Mouse (Mus musculus) limb, embryonic 11.5 days (tissue): ENCODE data around the gene Snupn. TPM values are rescaled to one million over a fixed set of nuclear protein-coding genes. Genes with fewer than 3 reads are reported as not detected.
"Not testable (repeated sequence)": the region's sequence is repeated elsewhere in the genome, so short reads cannot be mapped to it uniquely, and the experiment has no call there.

Experiments used
- ATAC-seq: fragments of 200-750 bp; cut with Nextera tagmentation; 2 replicates; pipeline ENCODE4 v1.8.0; 2017; ENCODE audit warnings: low read depth; ENCODE audit not compliant: insufficient number of reproducible peaks, low FRiP score, low TSS enrichment
- DNase-seq: peaks from one replicate; pipeline ENCODE4 v3.0.0-alpha.2; 2015; ENCODE audit warnings: low spot score
- H3K27ac ChIP-seq: fragments of 300-500 bp; sonication (generic); replicated peaks from 2 replicates; pipeline ENCODE4 v1.5.1; 2014; ENCODE audit warnings: low read depth, mild to moderate bottlenecking, low read length
- H3K27me3 ChIP-seq: fragments of 300-500 bp; sonication (generic); 2 replicates; pipeline ENCODE4 v1.6.1; 2014; ENCODE audit warnings: mild to moderate bottlenecking, low read length, mixed read lengths; ENCODE audit not compliant: control insufficient read depth, insufficient read depth
- H3K36me3 ChIP-seq: fragments of 300-500 bp; sonication (generic); 2 replicates; pipeline ENCODE4 v1.6.1; 2014; ENCODE audit warnings: mild to moderate bottlenecking, low read length, moderate library complexity, mixed read lengths; ENCODE audit not compliant: control insufficient read depth, insufficient read depth
- H3K4me1 ChIP-seq: fragments of 300-500 bp; sonication (generic); 2 replicates; pipeline ENCODE4 v1.6.1; 2014; ENCODE audit warnings: low read length, mixed read lengths; ENCODE audit not compliant: control insufficient read depth, insufficient read depth
- H3K4me2 ChIP-seq: fragments of 300-500 bp; sonication (generic); 2 replicates; pipeline ENCODE4 v1.6.1; 2014; ENCODE audit warnings: low read depth, mild to moderate bottlenecking, moderate library complexity; ENCODE audit not compliant: severe bottlenecking
- H3K4me3 ChIP-seq: fragments of 300-500 bp; sonication (generic); 2 replicates; pipeline ENCODE4 v1.5.1; 2014; ENCODE audit warnings: low read depth, low read length
- H3K9ac ChIP-seq: fragments of 300-500 bp; sonication (generic); 2 replicates; pipeline ENCODE4 v1.6.1; 2014; ENCODE audit warnings: mild to moderate bottlenecking, low read length
- H3K9me3 ChIP-seq: fragments of 300-500 bp; sonication (generic); 2 replicates; pipeline ENCODE4 v1.6.1; 2016; ENCODE audit warnings: low read length; ENCODE audit not compliant: control insufficient read depth
- WGBS: fragments of 180-500 bp; shearing (Covaris S2); extraction: QIAGEN DNeasy Blood & Tissue Kit; methylation state at CpG from one replicate; pipeline ENCODE4 v1.1.7; 2014; 5-methylcytosine and 5-hydroxymethylcytosine counted together
- polyA plus RNA-seq: library from polyadenylated mRNA; unstranded; fragments of >200 nt; fragmentation: Nextera tagmentation; extraction: Ambion mirVana; gene quantifications from 2 replicates; pipeline ENCODE4 v1.2.1, GENCODE M21; 2014

Gene Snupn
- polyA plus RNA-seq, 1 experiment from 2014 or later: 30.2 TPM

DNA sequence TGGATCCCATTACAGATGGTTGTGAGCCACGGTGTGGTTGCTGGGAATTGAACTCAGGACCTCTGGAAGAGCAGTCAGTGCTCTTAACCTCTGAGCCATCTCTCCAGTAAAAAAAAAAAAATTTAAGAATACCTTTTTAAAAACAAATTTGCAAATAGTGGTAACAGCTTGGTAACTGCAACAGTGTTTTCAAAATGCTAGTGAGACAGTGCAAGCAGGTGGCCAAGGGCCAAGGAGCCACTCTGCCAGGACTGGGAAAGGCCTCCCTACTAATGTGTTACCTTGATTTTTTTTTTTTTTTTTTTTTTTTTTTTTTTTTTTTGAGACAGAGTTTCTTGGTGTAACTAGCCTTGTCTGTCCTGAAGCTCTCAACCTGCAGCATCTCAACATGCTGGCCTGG is 46.5 kb downstream of the Snupn start:
- 85% methylated on average over 1 of the region's 1 CpGs for WGBS
- H3K27me3 ChIP-seq, H3K9ac ChIP-seq, ATAC-seq, H3K27ac ChIP-seq, H3K4me2 ChIP-seq, H3K4me1 ChIP-seq, DNase-seq, H3K4me3 ChIP-seq, H3K36me3 ChIP-seq, H3K9me3 ChIP-seq: not testable (repeated sequence)

DNA sequence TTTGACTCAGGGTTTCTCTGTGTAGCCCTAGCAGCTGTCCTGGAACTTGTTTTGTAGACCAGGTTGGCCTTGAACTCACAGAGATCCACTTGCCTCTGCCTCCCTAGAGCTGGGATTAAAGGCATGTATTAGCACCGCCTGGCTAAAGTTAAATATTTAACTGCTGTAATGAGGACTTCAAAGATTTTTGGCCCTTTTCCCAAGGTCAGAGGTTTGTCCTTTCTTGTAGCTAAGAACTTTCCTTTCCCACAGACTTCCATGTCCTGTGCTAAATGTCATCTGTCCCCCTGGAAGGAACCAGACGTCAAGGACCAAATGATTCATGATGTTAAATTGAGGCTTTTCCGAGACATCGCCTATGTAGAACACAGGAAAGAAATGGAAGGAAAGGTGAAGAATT is 52.3 kb downstream of the Snupn start:
- no peak overlapping the region for H3K4me2 ChIP-seq
- H3K27me3 ChIP-seq: no peaks in the 10 kb centered on the region
- 63% methylated on average over 4 of the region's 4 CpGs for WGBS
- no peak overlapping the region for H3K9ac ChIP-seq
- H3K9me3 ChIP-seq: no peaks in the 10 kb centered on the region
- H3K27ac ChIP-seq: no peak overlapping the region
- no peak overlapping the region for H3K4me3 ChIP-seq
- peaks cover 3% of the 10 kb centered on the region; the same call in 1 of the 2 replicates for H3K36me3 ChIP-seq
- H3K4me1 ChIP-seq: no peaks in the 10 kb centered on the region
- no peak for ATAC-seq
- no peak for DNase-seq

- Histone ChIP-seq H3K27me3 (no peaks in the 10 kb centered on the region), H3K4me2 (no peak overlapping the region), H3K27ac (no peak overlapping the region), H3K36me3 (peaks cover 2% of the 10 kb centered on the region; the same call in 1 of the 2 replicates), H3K4me1 (no peaks in the 10 kb centered on the region), H3K9ac (no peak overlapping the region), H3K9me3 (peaks cover 2% of the 10 kb centered on the region; the same call in 1 of the 2 replicates), H3K4me3 (no peak overlapping the region)
- DNase-seq (no peak), ATAC-seq (no peak)
- 86% methylated on average over 1 of the region's 1 CpGs for WGBS
These were observed 61.7 kb downstream of the Snupn start for GRCm38 (mm10) chr9:57012393-57012792.

DNA sequence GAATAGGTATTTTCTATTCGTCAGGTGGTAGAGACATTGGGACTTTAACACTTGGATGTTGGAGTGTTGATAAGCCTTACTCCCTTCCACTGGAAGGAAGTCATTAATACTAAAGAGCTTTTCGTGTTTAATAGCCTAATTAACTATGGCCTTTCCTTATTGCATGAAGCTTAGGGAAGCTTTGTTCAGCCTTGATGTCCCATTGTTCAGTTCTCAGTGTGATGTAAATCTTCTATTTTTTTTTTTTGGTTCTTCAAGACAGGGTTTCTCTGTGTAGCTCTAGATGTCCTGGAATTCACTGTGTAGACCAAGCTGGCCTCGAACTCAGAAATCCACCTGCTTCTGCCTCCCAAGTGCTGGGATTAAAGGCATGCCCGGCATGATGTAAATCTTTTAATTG is 62.2 kb downstream of the Snupn start:
- 93% methylated on average over 4 of the region's 4 CpGs for WGBS
- no peak for ATAC-seq
- H3K27ac ChIP-seq: no peak overlapping the region
- H3K9ac ChIP-seq: no peak overlapping the region
- peaks cover 2% of the 10 kb centered on the region; the same call in 1 of the 2 replicates for H3K9me3 ChIP-seq
- H3K4me1 ChIP-seq: no peaks in the 10 kb centered on the region
- H3K36me3 ChIP-seq: peaks cover 2% of the 10 kb centered on the region; the same call in 1 of the 2 replicates
- no peak for DNase-seq
- no peak overlapping the region for H3K4me3 ChIP-seq
- H3K27me3 ChIP-seq: no peaks in the 10 kb centered on the region
- H3K4me2 ChIP-seq: no peak overlapping the region

- ATAC-seq (no peak), DNase-seq (no peak)
- Histone ChIP-seq H3K27ac (no peak overlapping the region), H3K9me3 (peaks cover 2% of the 10 kb centered on the region; the same call in 1 of the 2 replicates), H3K4me2 (no peak overlapping the region), H3K36me3 (peaks cover 2% of the 10 kb centered on the region; the same call in 1 of the 2 replicates), H3K27me3 (no peaks in the 10 kb centered on the region), H3K4me1 (no peaks in the 10 kb centered on the region), H3K4me3 (no peak overlapping the region), H3K9ac (no peak overlapping the region)
- WGBS: 98% methylated on average over 1 of the region's 1 CpGs
These were observed 63.1 kb downstream of the Snupn start for GRCm38 (mm10) chr9:57013756-57014155.

- H3K4me2 ChIP-seq: no peak overlapping the region
- no peak overlapping the region for H3K4me3 ChIP-seq
- H3K4me1 ChIP-seq: no peaks in the 10 kb centered on the region
- ATAC-seq (no peak), DNase-seq (no peak)
- H3K9ac ChIP-seq: no peak overlapping the region
- H3K27ac ChIP-seq: no peak overlapping the region
- H3K27me3 ChIP-seq: no peaks in the 10 kb centered on the region
- H3K9me3 ChIP-seq: peaks cover 2% of the 10 kb centered on the region; the same call in 1 of the 2 replicates
- H3K36me3 ChIP-seq: peaks cover 2% of the 10 kb centered on the region; the same call in 1 of the 2 replicates
- WGBS: 95% methylated on average over 1 of the region's 1 CpGs
These were observed 64.1 kb downstream of the Snupn start for GRCm38 (mm10) chr9:57014766-57015165.

- Histone ChIP-seq H3K4me3 (no peak overlapping the region), H3K36me3 (peaks cover 2% of the 10 kb centered on the region; the same call in 1 of the 2 replicates), H3K9ac (no peak overlapping the region), H3K4me1 (no peaks in the 10 kb centered on the region), H3K9me3 (peaks cover 2% of the 10 kb centered on the region; the same call in 1 of the 2 replicates), H3K27me3 (no peaks in the 10 kb centered on the region), H3K27ac (no peak overlapping the region), H3K4me2 (no peak overlapping the region)
- 90% methylated on average over 1 of the region's 1 CpGs for WGBS
- DNase-seq (no peak), ATAC-seq (no peak)
These were observed 67.0 kb downstream of the Snupn start for GRCm38 (mm10) chr9:57017631-57018030.

- no peaks in the 10 kb centered on the region for H3K27me3 ChIP-seq
- H3K27ac ChIP-seq: no peak overlapping the region
- H3K4me3 ChIP-seq: no peak overlapping the region
- H3K9me3 ChIP-seq: no peaks in the 10 kb centered on the region
- H3K9ac ChIP-seq: no peak overlapping the region
- DNase-seq (no peak), ATAC-seq (no peak)
- no peak overlapping the region for H3K4me2 ChIP-seq
- peaks cover 10% of the 10 kb centered on the region for H3K36me3 ChIP-seq
- 96% methylated on average over 1 of the region's 1 CpGs for WGBS
- H3K4me1 ChIP-seq: no peaks in the 10 kb centered on the region
These were observed 81.1 kb downstream of the Snupn start for GRCm38 (mm10) chr9:57031756-57032155.
